Mouse (Mus musculus): Measurements from ENCODE around the gene Mtmr6.

DNA sequence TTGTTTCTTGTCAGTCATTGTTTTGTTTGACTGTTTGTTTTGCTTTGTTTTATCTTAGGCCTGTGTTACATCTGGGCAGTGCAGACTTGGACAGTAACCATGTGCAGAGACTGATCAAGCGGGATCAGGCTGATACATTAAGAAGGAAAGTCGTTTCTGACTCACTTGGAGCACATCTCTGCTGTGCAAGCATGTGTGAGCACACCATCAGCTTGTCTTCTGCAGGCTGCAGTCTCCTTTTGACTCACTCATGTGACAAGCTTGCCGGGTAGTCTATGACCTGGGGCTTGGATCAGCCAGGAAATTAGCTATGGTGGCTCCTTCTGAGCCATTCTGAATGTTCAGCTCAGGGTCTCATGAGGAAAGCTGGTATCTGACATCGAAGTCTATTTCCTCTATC lies 75.5 kb downstream of the Mtmr6 start:
- TF ChIP-seq CTCF (IDR thresholded peaks at IDR 0.05; ENCODE audit: borderline replicate concordance, insufficient read depth, low read length): no peak
- TF ChIP-seq POLR2A (IDR thresholded peaks at IDR 0.05; ENCODE audit: low read depth, low read length): no peak

Data from embryonic fibroblast, embryonic 13.5 days (primary cell).